Mouse (Mus musculus) stomach, embryonic 14.5 days (tissue): ENCODE measurements at regions not wholly inside any gene's neighbourhood (a gene's known extent, or its start where the extent isn't known, plus 50 kb on each side); places are given as distances from the start of the nearest gene placed in this dataset.

Source experiments
- ATAC-seq: fragments of 200-750 bp; cut with Nextera tagmentation; 2 replicates; pipeline ENCODE4 v1.8.0; 2017; ENCODE audit warnings: low read depth, moderate TSS enrichment; ENCODE audit not compliant: insufficient number of reproducible peaks, insufficient read depth, low FRiP score
- H3K27ac ChIP-seq: fragments of 300-500 bp; sonication (generic); 2 replicates; pipeline ENCODE4 v1.5.1; 2014; ENCODE audit warnings: mild to moderate bottlenecking, low read length, moderate library complexity, mixed read lengths
- H3K27me3 ChIP-seq: fragments of 300-500 bp; sonication (generic); 2 replicates; pipeline ENCODE4 v1.6.1; 2014; ENCODE audit warnings: low read length, control low read depth, mixed read lengths; ENCODE audit not compliant: control insufficient read depth, insufficient read depth
- H3K36me3 ChIP-seq: fragments of 300-500 bp; sonication (generic); 2 replicates; pipeline ENCODE4 v1.6.1; 2014; ENCODE audit warnings: mild to moderate bottlenecking, control low read depth, low read length, moderate library complexity, mixed read lengths; ENCODE audit not compliant: control insufficient read depth, insufficient read depth
- H3K4me1 ChIP-seq: fragments of 300-500 bp; sonication (generic); 2 replicates; pipeline ENCODE4 v1.6.1; 2014; ENCODE audit warnings: low read length, control low read depth, mixed read lengths; ENCODE audit not compliant: control insufficient read depth, insufficient read depth
- H3K4me2 ChIP-seq: fragments of 300-500 bp; sonication (generic); replicated peaks from 2 replicates; pipeline ENCODE4 v1.6.1; 2014; ENCODE audit warnings: low read depth, low read length, control low read depth
- H3K4me3 ChIP-seq: fragments of 300-500 bp; sonication (generic); 2 replicates; pipeline ENCODE4 v1.5.1; 2014; ENCODE audit warnings: low read depth, low read length, control low read depth
- H3K9ac ChIP-seq: fragments of 300-500 bp; sonication (generic); replicated peaks from 2 replicates; pipeline ENCODE4 v1.6.1; 2014; ENCODE audit warnings: low read depth, mild to moderate bottlenecking, control low read depth, low read length, moderate library complexity, mixed read lengths
- H3K9me3 ChIP-seq: fragments of 300-500 bp; sonication (generic); 2 replicates; pipeline ENCODE4 v1.6.1; 2016; ENCODE audit warnings: low read depth, low read length, control low read depth; ENCODE audit not compliant: control insufficient read depth
- WGBS: fragments of 180-500 bp; shearing (Covaris S2); extraction: QIAGEN DNeasy Blood & Tissue Kit; methylation state at CpG from one replicate; pipeline ENCODE4 v1.1.7; 2014; 5-methylcytosine and 5-hydroxymethylcytosine counted together

DNA sequence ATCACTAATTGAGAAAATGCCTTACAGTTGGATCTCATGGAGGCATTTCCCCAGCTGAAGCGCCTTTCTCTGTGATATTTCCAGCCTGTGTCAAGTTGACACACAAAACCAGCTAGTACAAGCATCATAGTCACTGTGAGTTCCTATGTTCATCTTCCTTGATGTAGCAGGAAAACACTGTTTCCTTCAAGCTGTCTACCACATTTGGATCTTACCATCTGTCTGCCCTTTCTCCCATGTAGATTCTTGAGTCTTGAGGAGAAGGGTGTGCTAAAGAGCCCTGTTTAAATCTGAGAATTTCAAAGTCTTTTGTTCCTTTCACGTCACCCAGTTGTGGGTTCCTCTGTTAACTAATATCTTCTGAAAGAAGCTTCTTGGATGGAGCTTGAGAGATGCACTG, 721.5 kb downstream of the Epha4 start:
- no peak overlapping the region for H3K4me3 ChIP-seq
- no peak overlapping the region for H3K9ac ChIP-seq
- 91% methylated on average over 2 of the region's 2 CpGs for WGBS
- H3K36me3 ChIP-seq = no peaks in the 10 kb centered on the region
- no peaks in the 10 kb centered on the region for H3K27me3 ChIP-seq
- H3K4me1 ChIP-seq = no peaks in the 10 kb centered on the region
- no peak overlapping the region for H3K4me2 ChIP-seq
- ATAC-seq = no peak
- H3K9me3 ChIP-seq = no peaks in the 10 kb centered on the region
- H3K27ac ChIP-seq = no peak overlapping the region

DNA sequence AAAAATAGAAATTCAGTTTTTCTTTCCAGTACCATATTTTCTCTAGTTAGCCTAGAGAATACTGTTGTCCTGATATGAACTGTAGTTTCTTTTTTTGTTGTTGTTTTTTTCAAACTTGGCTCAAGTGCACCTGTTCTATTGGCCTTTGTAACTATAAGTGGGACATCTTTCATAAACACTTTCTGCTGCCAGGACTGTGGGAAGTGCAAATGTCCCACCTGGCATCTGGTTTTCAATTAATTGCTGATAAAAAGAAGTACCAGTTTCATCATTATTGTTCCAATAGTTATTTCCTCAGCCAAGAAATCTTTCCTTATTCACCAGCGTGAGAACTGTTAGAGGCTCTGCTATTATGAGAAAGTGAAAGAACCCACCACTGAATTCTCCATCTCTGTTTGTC, 695.0 kb downstream of the Epha4 start:
- Histone ChIP-seq H3K27me3 (no peaks in the 10 kb centered on the region), H3K4me2 (no peak overlapping the region), H3K36me3 (no peaks in the 10 kb centered on the region), H3K9ac (no peak overlapping the region), H3K4me1 (no peaks in the 10 kb centered on the region), H3K27ac (no peak overlapping the region), H3K4me3 (no peak overlapping the region), H3K9me3 (no peaks in the 10 kb centered on the region)
- 64% methylated on average over 1 of the region's 1 CpGs for WGBS
- ATAC-seq = no peak

DNA sequence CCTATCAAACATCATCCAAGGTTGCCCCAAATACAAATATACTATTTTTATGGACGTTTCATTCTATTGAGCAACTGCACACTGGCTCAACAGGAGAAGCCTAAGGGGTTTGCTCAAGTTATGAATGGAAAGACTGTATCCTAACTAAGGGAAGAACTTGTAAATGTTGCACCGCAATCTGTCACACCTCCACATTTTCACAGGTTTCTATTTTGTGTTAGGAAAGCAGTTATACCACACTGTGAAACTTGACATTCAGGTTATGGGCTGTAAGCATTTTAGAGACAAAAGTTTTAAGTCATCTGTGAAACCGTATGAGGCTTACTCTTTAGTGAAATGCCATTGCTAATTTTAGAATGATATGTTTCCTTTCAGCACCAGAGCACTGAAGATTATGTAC, 693.3 kb downstream of the Epha4 start:
- Histone ChIP-seq H3K9me3 (no peaks in the 10 kb centered on the region), H3K27me3 (no peaks in the 10 kb centered on the region), H3K4me1 (no peaks in the 10 kb centered on the region), H3K36me3 (no peaks in the 10 kb centered on the region), H3K27ac (no peak overlapping the region), H3K9ac (no peak overlapping the region), H3K4me2 (no peak overlapping the region), H3K4me3 (no peak overlapping the region)
- WGBS = 74% methylated on average over 3 of the region's 3 CpGs
- ATAC-seq = no peak

DNA sequence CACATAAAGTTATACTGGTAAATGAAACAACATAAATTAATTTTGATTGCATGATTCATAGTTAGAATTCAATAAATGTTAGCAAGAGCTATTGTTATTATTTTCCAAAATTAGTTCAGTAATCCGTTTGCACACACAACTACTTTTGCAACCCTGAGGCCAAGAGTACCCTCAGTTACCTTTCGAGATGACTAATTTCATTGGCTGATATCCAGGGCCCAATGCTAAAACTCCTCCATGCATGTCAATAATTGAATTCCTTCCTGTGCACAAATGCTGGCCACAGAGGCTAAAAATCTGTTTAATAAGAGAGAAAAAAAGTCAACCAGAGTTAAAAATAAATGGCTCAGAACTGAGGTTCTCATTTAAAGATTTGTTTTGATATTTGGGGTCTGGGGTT, 685.2 kb downstream of the Epha4 start:
- Histone ChIP-seq H3K9ac (no peak overlapping the region), H3K9me3 (no peaks in the 10 kb centered on the region), H3K27me3 (no peaks in the 10 kb centered on the region), H3K27ac (no peak overlapping the region), H3K4me3 (no peak overlapping the region), H3K4me2 (no peak overlapping the region), H3K36me3 (no peaks in the 10 kb centered on the region), H3K4me1 (no peaks in the 10 kb centered on the region)
- no peak for ATAC-seq
- 64% methylated on average over 2 of the region's 2 CpGs for WGBS

DNA sequence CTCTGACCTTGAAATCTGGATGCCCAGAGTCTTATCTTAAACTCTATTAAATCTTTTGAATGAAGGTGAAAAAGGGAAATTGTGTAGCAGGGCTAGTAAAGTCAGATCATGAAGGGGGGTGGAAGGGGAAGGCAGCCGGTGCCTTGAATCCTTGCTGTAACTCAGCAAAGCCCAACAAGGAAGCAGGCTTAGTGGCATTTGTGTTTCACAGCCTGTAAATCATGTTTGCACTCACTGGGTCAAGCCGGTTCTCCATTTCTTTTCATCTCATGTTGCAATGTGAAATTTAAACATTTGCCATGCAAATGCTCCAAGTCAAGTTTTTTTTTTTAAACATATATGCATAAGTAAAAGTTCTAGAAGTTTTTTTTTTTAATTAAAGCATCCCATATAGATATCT, 682.6 kb downstream of the Epha4 start:
- Histone ChIP-seq H3K27me3 (no peaks in the 10 kb centered on the region), H3K27ac (no peak overlapping the region), H3K36me3 (no peaks in the 10 kb centered on the region), H3K4me2 (no peak overlapping the region), H3K4me3 (no peak overlapping the region), H3K4me1 (no peaks in the 10 kb centered on the region), H3K9ac (no peak overlapping the region), H3K9me3 (no peaks in the 10 kb centered on the region)
- ATAC-seq = no peak
- 14% methylated on average over 2 of the region's 2 CpGs for WGBS

DNA sequence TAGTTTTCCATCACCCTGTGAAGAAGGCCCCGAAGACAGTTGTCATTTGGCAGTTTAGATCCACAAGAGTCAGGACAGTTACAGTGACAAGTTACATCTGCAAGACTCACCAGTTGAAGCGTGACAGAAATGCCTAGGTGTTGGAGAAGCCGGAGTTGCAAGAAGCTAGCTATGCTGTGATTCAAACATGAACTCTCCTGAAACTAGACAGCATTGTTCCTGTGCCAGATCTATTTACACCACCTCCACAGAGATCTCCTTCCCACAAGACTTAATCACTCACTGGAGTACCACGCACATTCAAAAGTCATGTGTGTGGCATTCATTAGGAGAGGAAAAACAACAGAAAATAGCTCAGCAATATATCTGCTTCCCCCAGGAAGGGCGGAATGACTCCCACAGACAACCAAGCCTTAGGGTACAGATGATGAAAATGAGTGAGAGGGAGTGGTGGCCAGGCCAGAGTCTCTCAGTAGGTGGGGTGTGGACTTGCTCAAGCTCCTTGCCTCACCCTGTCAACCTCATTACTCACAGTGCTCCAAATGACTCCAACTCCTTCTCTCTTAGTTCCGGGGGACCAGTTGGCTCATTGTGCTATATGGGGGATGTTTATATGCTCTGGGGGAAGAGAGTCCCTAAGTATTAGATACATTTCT, 679.7 kb downstream of the Epha4 start:
- no peak overlapping the region for H3K9ac ChIP-seq
- WGBS = 80% methylated on average over 6 of the region's 6 CpGs
- H3K4me2 ChIP-seq = no peak overlapping the region
- H3K4me3 ChIP-seq = no peak overlapping the region
- no peak for ATAC-seq
- H3K9me3 ChIP-seq = no peaks in the 10 kb centered on the region
- H3K36me3 ChIP-seq = no peaks in the 10 kb centered on the region
- H3K4me1 ChIP-seq = no peaks in the 10 kb centered on the region
- no peaks in the 10 kb centered on the region for H3K27me3 ChIP-seq
- no peak overlapping the region for H3K27ac ChIP-seq

DNA sequence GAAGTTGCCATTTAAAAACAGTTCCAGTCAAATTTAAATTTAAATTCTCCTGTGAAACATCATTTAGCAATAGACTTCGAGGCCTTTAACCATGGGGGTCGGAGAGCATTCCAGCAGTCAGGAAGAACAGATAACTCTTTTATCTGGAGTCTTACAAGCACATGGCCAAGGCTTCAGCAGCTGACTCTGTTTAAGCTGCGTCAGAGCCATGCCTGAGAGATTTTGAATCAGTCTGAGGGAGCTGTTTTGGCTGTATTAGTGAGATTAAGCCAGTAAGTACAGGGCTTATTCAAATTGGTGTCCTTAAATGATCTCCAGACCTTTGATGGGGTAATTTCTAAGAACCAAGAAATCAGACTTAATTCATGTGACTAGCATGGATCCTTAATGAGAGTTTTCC, 665.5 kb downstream of the Epha4 start:
- Histone ChIP-seq H3K36me3 (no peaks in the 10 kb centered on the region), H3K9ac (no peak overlapping the region), H3K4me2 (no peak overlapping the region), H3K4me1 (no peaks in the 10 kb centered on the region), H3K27ac (no peak overlapping the region), H3K4me3 (no peak overlapping the region), H3K27me3 (no peaks in the 10 kb centered on the region), H3K9me3 (no peaks in the 10 kb centered on the region)
- ATAC-seq = no peak
- WGBS = 51% methylated on average over 3 of the region's 3 CpGs

DNA sequence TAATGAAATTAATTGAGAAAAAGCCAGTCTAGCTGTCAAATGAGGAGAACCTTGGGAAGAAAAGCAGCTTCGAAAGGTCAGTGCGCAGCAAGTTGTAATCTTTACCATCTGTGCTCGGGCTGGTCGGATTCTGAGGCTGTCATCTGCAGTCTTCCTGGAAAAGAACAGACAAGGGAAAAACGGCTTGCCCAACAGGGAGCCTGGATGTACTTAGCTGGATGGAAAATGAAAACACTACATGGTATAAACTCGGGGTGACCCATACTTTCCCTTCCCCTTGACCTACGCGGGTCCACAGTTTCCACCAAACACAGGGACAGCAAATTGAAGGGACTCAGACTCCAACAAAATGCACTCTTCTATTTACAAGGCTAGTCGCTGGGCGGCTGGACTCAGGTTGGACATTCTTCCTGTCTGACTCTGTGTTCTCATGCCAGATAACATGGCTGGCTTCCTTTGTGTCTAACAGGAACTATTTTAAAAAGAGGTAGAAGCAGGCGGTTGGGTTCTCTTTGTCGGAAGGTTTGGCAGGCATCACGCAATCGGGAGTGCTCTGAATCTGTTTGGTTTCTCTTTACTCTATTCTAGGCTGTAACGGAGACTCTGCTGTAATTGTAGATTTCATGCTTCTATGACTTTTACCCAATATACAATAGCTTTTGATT, 648.5 kb downstream of the Epha4 start:
- no peak overlapping the region for H3K4me2 ChIP-seq
- WGBS = 68% methylated on average over 15 of the region's 15 CpGs
- no peak for ATAC-seq
- H3K9me3 ChIP-seq = no peaks in the 10 kb centered on the region
- H3K27ac ChIP-seq = no peak overlapping the region
- no peaks in the 10 kb centered on the region for H3K27me3 ChIP-seq
- H3K36me3 ChIP-seq = no peaks in the 10 kb centered on the region
- no peak overlapping the region for H3K4me3 ChIP-seq
- no peak overlapping the region for H3K9ac ChIP-seq
- H3K4me1 ChIP-seq = no peaks in the 10 kb centered on the region

DNA sequence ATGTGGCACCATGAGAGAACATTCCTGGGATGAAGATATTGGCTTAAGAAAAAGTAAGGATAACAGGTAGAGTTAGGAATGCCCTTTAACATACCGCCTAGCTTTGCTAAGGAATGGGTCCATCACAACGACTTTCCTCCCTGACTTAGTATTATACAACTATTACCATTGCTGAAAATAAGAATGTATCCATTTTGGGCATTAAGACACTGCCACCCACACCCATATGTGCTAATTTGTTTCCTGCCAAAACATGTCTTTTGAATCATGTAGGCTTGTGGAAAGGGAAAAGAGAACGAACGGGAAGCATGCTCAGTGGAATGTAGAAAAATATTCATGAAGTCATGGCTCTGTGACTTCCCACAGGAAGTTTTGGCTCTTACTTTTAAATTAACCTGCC, 641.7 kb downstream of the Epha4 start:
- Histone ChIP-seq H3K9ac (no peak overlapping the region), H3K27ac (no peak overlapping the region), H3K9me3 (no peaks in the 10 kb centered on the region), H3K4me3 (no peak overlapping the region), H3K27me3 (no peaks in the 10 kb centered on the region), H3K36me3 (no peaks in the 10 kb centered on the region), H3K4me2 (no peak overlapping the region), H3K4me1 (no peaks in the 10 kb centered on the region)
- no peak for ATAC-seq
- WGBS = 74% methylated on average over 4 of the region's 4 CpGs
